Comparison of ENCODE assay signal across 8 mouse cellular contexts in the genomic region with DNA sequence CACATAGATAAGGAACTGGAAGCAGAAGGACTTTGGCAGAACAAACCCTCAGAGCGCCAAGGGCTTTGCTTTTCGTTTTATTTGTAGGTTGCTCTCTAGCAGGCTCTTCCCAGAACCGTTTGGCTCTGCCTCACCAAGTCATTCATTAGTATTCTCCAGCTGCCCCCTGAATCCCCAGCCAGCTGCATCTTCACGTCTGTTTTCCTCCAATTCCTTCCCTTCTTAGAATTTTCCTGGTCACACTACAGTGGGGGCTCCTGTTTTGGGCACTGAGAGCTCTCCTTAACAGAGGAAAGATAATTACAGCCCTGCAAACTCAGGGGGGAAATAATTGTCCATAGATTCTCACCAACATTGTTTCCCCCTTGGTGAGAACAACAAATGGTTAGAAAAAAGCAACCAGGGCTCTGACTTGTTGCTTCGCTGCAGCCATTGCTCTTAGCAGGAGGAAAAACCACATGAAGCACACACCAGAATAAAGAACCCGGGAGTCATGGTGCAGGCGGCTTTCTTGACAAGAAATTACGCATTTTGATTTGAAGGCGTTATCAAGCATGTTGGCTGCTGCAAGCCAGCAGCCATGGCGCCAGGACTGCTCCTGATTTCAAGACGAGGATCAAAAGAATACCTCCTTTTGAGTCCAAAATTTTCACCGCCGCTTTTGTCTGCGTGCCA. TPM values are rescaled to one million over a fixed set of nuclear protein-coding genes. Genes with fewer than 3 reads are reported as not detected.
DNase-seq lines count a peak whose midpoint lies in the region; ATAC-seq and TF ChIP-seq lines count a peak whose summit lies in the region.
"Had no signal": no experiment of that assay in that cellular context is flagged by ENCODE, and none has a peak within 500 bp of the region (broad histone marks: within the 10 kb centered on the region; RNA-seq: fewer than 3 reads in every experiment).

No protein-coding gene starts in this region.

- H3K4me3 ChIP-seq in lung, embryonic 14.5 days (ENCODE audit: low read depth, low read length): no peak overlapping the region
- no peak overlapping the region for H3K4me3 ChIP-seq in lung, adult 2 months (replicated peaks; ENCODE audit: extremely low read depth, low read depth, low read length)
- H3K4me3 ChIP-seq in forebrain, embryonic 12.5 days (replicated peaks): no peak overlapping the region; the same call in 1 of the 2 replicates
- peak overlapping the region; percentile 12 for H3K4me3 ChIP-seq in midbrain, embryonic 15.5 days
- H3K4me3 ChIP-seq: limb, embryonic 12.5 days had no signal

- TF ChIP-seq POLR2A in lung, adult 2 months (IDR thresholded peaks at IDR 0.05; ENCODE audit: borderline replicate concordance, extremely low read depth, low read depth, low read length): no peak

- H3K4me1 ChIP-seq in lung, embryonic 14.5 days (ENCODE audit: insufficient read depth): 0 out of 2 replicates have a peak, but pooled peaks cover 14% of the 10 kb centered on the region
- peaks cover 7% of the 10 kb centered on the region; the same call in 1 of the 2 replicates for H3K4me1 ChIP-seq in lung, adult 2 months (ENCODE audit: control insufficient read depth, insufficient read depth, low read length)
- peaks cover 38% of the 10 kb centered on the region for H3K4me1 ChIP-seq in forebrain, embryonic 12.5 days
- H3K4me1 ChIP-seq in midbrain, embryonic 15.5 days: peaks cover 20% of the 10 kb centered on the region

- H3K27ac ChIP-seq in lung, embryonic 14.5 days (ENCODE audit: low read depth): peak overlapping the region; percentile 32; the same call in 1 of the 2 replicates
- H3K27ac ChIP-seq in forebrain, embryonic 12.5 days: peak overlapping the region; percentile 90
- peak overlapping the region; percentile 72 for H3K27ac ChIP-seq in midbrain, embryonic 15.5 days
- H3K27ac ChIP-seq: limb, embryonic 12.5 days had no signal

- WGBS in lung, embryonic 14.5 days: 42% methylated on average over 14 of the region's 14 CpGs
- 47% methylated on average over 14 of the region's 14 CpGs for WGBS in lung, adult 2 months
- 16% methylated on average over 14 of the region's 14 CpGs for WGBS in forebrain, embryonic 12.5 days
- 15% methylated on average over 14 of the region's 14 CpGs for WGBS in midbrain, embryonic 15.5 days

- no peak for ATAC-seq in lung, embryonic 14.5 days (ENCODE audit: insufficient read depth)
- ATAC-seq in forebrain, embryonic 12.5 days (ENCODE audit: low FRiP score): peak; percentile 71
- peak; percentile 86 for ATAC-seq in midbrain, embryonic 15.5 days (replicated peaks)
- no peak for ATAC-seq in monocyte, adult 5-6 weeks (replicated peaks; ENCODE audit: insufficient number of reproducible peaks, low FRiP score, low TSS enrichment, poor library complexity, severe bottlenecking)

- H3K9ac ChIP-seq in lung, embryonic 14.5 days: no peak overlapping the region
- H3K9ac ChIP-seq in forebrain, embryonic 12.5 days: 0 out of 2 replicates have a peak overlapping the region, but pooled peaks have one; percentile 12
- peak overlapping the region; percentile 6; the same call in 1 of the 2 replicates for H3K9ac ChIP-seq in midbrain, embryonic 15.5 days
- H3K9ac ChIP-seq: limb, embryonic 12.5 days had no signal

- intact Hi-C loops in heart, postnatal 10 days (cut with DNase I): no loop called here

- DNase-seq in lung, embryonic 14.5 days: peak; percentile 39
- no peak for DNase-seq in lung, adult 2 months
- peak; percentile 26 to 39 for DNase-seq in heart, postnatal 10 days
- no peak for DNase-seq in thymus, postnatal 25 days

- no peak overlapping the region for H3K4me2 ChIP-seq in lung, embryonic 14.5 days
- peak overlapping the region; percentile 45 for H3K4me2 ChIP-seq in forebrain, embryonic 12.5 days
- peak overlapping the region; percentile 46 for H3K4me2 ChIP-seq in midbrain, embryonic 15.5 days
- H3K4me2 ChIP-seq: limb, embryonic 12.5 days had no signal

- H3K36me3 ChIP-seq in lung, embryonic 14.5 days (ENCODE audit: insufficient read depth): peaks cover 47% of the 10 kb centered on the region
- no peaks in the 10 kb centered on the region for H3K36me3 ChIP-seq in forebrain, embryonic 12.5 days (replicated peaks)
- H3K36me3 ChIP-seq in midbrain, embryonic 15.5 days (replicated peaks): no peaks in the 10 kb centered on the region

- H3K9me3 ChIP-seq in lung, embryonic 14.5 days (ENCODE audit: low read depth, low read length): no peaks in the 10 kb centered on the region
- no peaks in the 10 kb centered on the region for H3K9me3 ChIP-seq in forebrain, embryonic 12.5 days
- no peaks in the 10 kb centered on the region for H3K9me3 ChIP-seq in midbrain, embryonic 15.5 days
- H3K9me3 ChIP-seq: limb, embryonic 12.5 days had no signal

- no peak for TF ChIP-seq CTCF in lung, embryonic 14.5 days (IDR thresholded peaks at IDR 0.05; ENCODE audit: low read depth)
- TF ChIP-seq CTCF in lung, adult 2 months (IDR thresholded peaks at IDR 0.05; ENCODE audit: insufficient read depth, low read length): no peak

- no peaks in the 10 kb centered on the region for H3K27me3 ChIP-seq in lung, embryonic 14.5 days (ENCODE audit: insufficient read depth, low read length)
- no peaks in the 10 kb centered on the region for H3K27me3 ChIP-seq in forebrain, embryonic 12.5 days
- no peaks in the 10 kb centered on the region for H3K27me3 ChIP-seq in midbrain, embryonic 15.5 days (replicated peaks)
- H3K27me3 ChIP-seq: limb, embryonic 12.5 days had no signal

RNA-seq across cellular contexts. Expression of a gene that starts 31.2 kb away (rescaled TPM):
- polyA plus RNA-seq in lung, embryonic 14.5 days (2014; fragmentation: Nextera tagmentation; extraction: Ambion mirVana): 3.1 and 3.9 TPM in 2 replicates
- polyA plus RNA-seq in lung, adult 2 months (2012; rRNA removed): not detected in 2 replicates
- 0.12 TPM in 1 of 2 replicates, not detected in the other for polyA plus RNA-seq in forebrain, embryonic 12.5 days (2016; fragmentation: Nextera tagmentation; extraction: Ambion mirVana)
- total RNA-seq in heart, postnatal 10 days (2021): not detected
- not detected in 2 replicates for polyA plus RNA-seq in midbrain, embryonic 15.5 days (2015; fragmentation: Nextera tagmentation; extraction: Ambion mirVana)
- not detected in 3 replicates for total RNA-seq in monocyte, adult 5-6 weeks (2017)

RNA-seq across cellular contexts. Expression of a gene that starts 56.4 kb away (rescaled TPM):
- 15.2 and 17.5 TPM in 2 replicates for polyA plus RNA-seq in lung, embryonic 14.5 days (2014; fragmentation: Nextera tagmentation; extraction: Ambion mirVana)
- 2.9 and 4.3 TPM in 2 replicates for polyA plus RNA-seq in lung, adult 2 months (2012; rRNA removed)
- polyA plus RNA-seq in forebrain, embryonic 12.5 days (2016; fragmentation: Nextera tagmentation; extraction: Ambion mirVana): 22.1 and 22.6 TPM in 2 replicates
- total RNA-seq in heart, postnatal 10 days (2021): 10 to 100 TPM; 15.1 to 19.2 TPM
- polyA plus RNA-seq in midbrain, embryonic 15.5 days (2015; fragmentation: Nextera tagmentation; extraction: Ambion mirVana): 16.9 and 18.8 TPM in 2 replicates
- total RNA-seq in monocyte, adult 5-6 weeks (2017): 11.5 to 21.9 TPM (median 13.4 TPM) in 3 replicates

Comparison
In these comparisons a context has a peak if more than half of its experiments do, and no peak if none do; other contexts are left out.
1. DNase-seq: peak in lung, embryonic 14.5 days (single experiment) and heart, postnatal 10 days (2 of 2); none in lung, adult 2 months (single experiment) and thymus, postnatal 25 days (single experiment).
2. ATAC-seq: peak in forebrain, embryonic 12.5 days (single experiment) and midbrain, embryonic 15.5 days (single experiment); none in lung, embryonic 14.5 days (single experiment) and monocyte, adult 5-6 weeks (single experiment).
3. H3K27ac ChIP-seq: peak in every context shown above with its lines; median percentile 90 in forebrain, embryonic 12.5 days; 72 in midbrain, embryonic 15.5 days; 32 in lung, embryonic 14.5 days.